In genomic region chr19:5819549-5819948, GRCm38 (mm10) we compare ENCODE assay signal across 8 mouse cellular contexts. TPM values are rescaled to one million over a fixed set of nuclear protein-coding genes. Genes with fewer than 3 reads are reported as not detected.
A peak's percentile ranks its signal among the peaks of the same experiment; 100 is the strongest.
DNase-seq lines count a peak whose midpoint lies in the region; ATAC-seq and TF ChIP-seq lines count a peak whose summit lies in the region.

No protein-coding gene starts in this region.

- TF ChIP-seq CTCF in cerebellum, adult 2 months (IDR thresholded peaks at IDR 0.05; ENCODE audit: borderline replicate concordance, insufficient read depth, low read depth, low read length) = peak; percentile 20; the same call in 1 of the 2 replicates
- TF ChIP-seq CTCF in E14TG2a.4 (conservative IDR thresholded peaks at IDR 0.05; ENCODE audit: low read length) = peak; percentile 16; the same call in 1 of the 2 replicates
- TF ChIP-seq CTCF in liver, adult 2 months (IDR thresholded peaks at IDR 0.05; ENCODE audit: low read depth, low read length) = peak; percentile 39; the same call in 1 of the 2 replicates
- TF ChIP-seq CTCF in stomach, postnatal 0 days (IDR thresholded peaks at IDR 0.05; ENCODE audit: low read depth) = peak; percentile 63

- no peak for TF ChIP-seq POLR2A in cerebellum, adult 2 months (IDR thresholded peaks at IDR 0.05; ENCODE audit: borderline replicate concordance, insufficient read depth, low read length)
- TF ChIP-seq POLR2A in liver, adult 2 months (IDR thresholded peaks at IDR 0.05; ENCODE audit: extremely low read depth, insufficient read depth, low read length) = no peak

- peak overlapping the region; percentile 30; the same call in 1 of the 2 replicates for H3K9ac ChIP-seq in heart, embryonic 15.5 days
- H3K9ac ChIP-seq in liver, adult 2 months (ENCODE audit: low read depth, low read length) = no peak overlapping the region; the same call in 1 of the 2 replicates
- no peak overlapping the region for H3K9ac ChIP-seq in stomach, postnatal 0 days (ENCODE audit: low read length)

- H3K36me3 ChIP-seq in E14TG2a.4 (ENCODE audit: insufficient read depth, low read length) = 0 out of 2 replicates have a peak, but pooled peaks cover 3% of the 10 kb centered on the region
- H3K36me3 ChIP-seq in heart, embryonic 15.5 days = no peaks in the 10 kb centered on the region
- H3K36me3 ChIP-seq in liver, adult 2 months (ENCODE audit: control insufficient read depth, insufficient read depth, low read length) = peaks cover 4% of the 10 kb centered on the region; the same call in 1 of the 2 replicates
- H3K36me3 ChIP-seq in stomach, postnatal 0 days (ENCODE audit: control insufficient read depth, insufficient read depth, low read length) = no peaks in the 10 kb centered on the region

- ATAC-seq in heart, embryonic 15.5 days (replicated peaks; ENCODE audit: insufficient number of reproducible peaks, insufficient read depth, low FRiP score, low read depth) = 0 out of 2 replicates have a peak, but pooled peaks have one; percentile 23
- ATAC-seq in stomach, postnatal 0 days (ENCODE audit: low FRiP score, low TSS enrichment) = peak; percentile 0; the same call in 1 of the 2 replicates

- H3K4me2 ChIP-seq in heart, embryonic 15.5 days = 0 out of 2 replicates have a peak overlapping the region, but pooled peaks have one; percentile 13
- H3K4me2 ChIP-seq in stomach, postnatal 0 days (replicated peaks; ENCODE audit: low read depth) = no peak overlapping the region

- no peaks in the 10 kb centered on the region for H3K27me3 ChIP-seq in cerebellum, adult 2 months (ENCODE audit: control insufficient read depth, insufficient read depth, low read length)
- H3K27me3 ChIP-seq in E14TG2a.4 (ENCODE audit: insufficient read depth, low read length) = no peaks in the 10 kb centered on the region
- no peaks in the 10 kb centered on the region for H3K27me3 ChIP-seq in heart, embryonic 15.5 days
- H3K27me3 ChIP-seq in liver, adult 2 months (ENCODE audit: control insufficient read depth, insufficient read depth, low read length) = no peaks in the 10 kb centered on the region
- no peaks in the 10 kb centered on the region for H3K27me3 ChIP-seq in stomach, postnatal 0 days (ENCODE audit: control insufficient read depth, insufficient read depth, low read length)

- no peaks in the 10 kb centered on the region for H3K79me2 ChIP-seq in liver, adult 2 months (ENCODE audit: control insufficient read depth, insufficient read depth, low read length)

- TF ChIP-seq EP300 in stomach, postnatal 0 days (optimal IDR thresholded peaks at IDR 0.05) = no peak

- no peak overlapping the region for H3K27ac ChIP-seq in cerebellum, adult 2 months (ENCODE audit: insufficient read depth, low read length)
- peak overlapping the region; percentile 62 for H3K27ac ChIP-seq in heart, embryonic 15.5 days
- H3K27ac ChIP-seq in liver, adult 2 months (replicated peaks; ENCODE audit: insufficient read depth, low read depth, low read length) = peak overlapping the region; percentile 58
- peak overlapping the region; percentile 69 for H3K27ac ChIP-seq in stomach, postnatal 0 days (replicated peaks)

- H3K4me1 ChIP-seq in cerebellum, adult 2 months (ENCODE audit: control insufficient read depth, insufficient read depth, low read length) = peaks cover 36% of the 10 kb centered on the region
- H3K4me1 ChIP-seq in E14TG2a.4 (replicated peaks; ENCODE audit: low read depth, low read length) = peaks cover 87% of the 10 kb centered on the region
- H3K4me1 ChIP-seq in heart, embryonic 15.5 days (replicated peaks) = peaks cover 56% of the 10 kb centered on the region
- H3K4me1 ChIP-seq in liver, adult 2 months (ENCODE audit: control insufficient read depth, insufficient read depth, low read length) = peaks cover 14% of the 10 kb centered on the region
- H3K4me1 ChIP-seq in stomach, postnatal 0 days (replicated peaks; ENCODE audit: control insufficient read depth, insufficient read depth) = peaks cover 6% of the 10 kb centered on the region

- no peaks in the 10 kb centered on the region for H3K9me3 ChIP-seq in E14TG2a.4 (ENCODE audit: low read length)
- H3K9me3 ChIP-seq in heart, embryonic 15.5 days (replicated peaks) = no peaks in the 10 kb centered on the region
- H3K9me3 ChIP-seq in stomach, postnatal 0 days (ENCODE audit: control insufficient read depth, low read length) = no peaks in the 10 kb centered on the region

- H3K4me3 ChIP-seq in cerebellum, adult 2 months (replicated peaks; ENCODE audit: insufficient read depth, low read depth, low read length) = no peak overlapping the region
- peak overlapping the region; percentile 48; the same call in 1 of the 2 replicates for H3K4me3 ChIP-seq in E14TG2a.4 (replicated peaks; ENCODE audit: low read length)
- no peak overlapping the region for H3K4me3 ChIP-seq in heart, embryonic 15.5 days
- H3K4me3 ChIP-seq in liver, adult 2 months (ENCODE audit: insufficient read depth, low read depth, low read length) = no peak overlapping the region
- no peak overlapping the region for H3K4me3 ChIP-seq in stomach, postnatal 0 days (ENCODE audit: low read depth, low read length)

- DNase-seq in cerebellum, adult 2 months = peak in 1 of 2 experiments; percentile 45
- no peak for DNase-seq in cerebellum, adult 11 months
- no peak for DNase-seq in liver, adult 2 months (ENCODE audit: extremely low read depth, low read depth, low spot score)
- DNase-seq in stomach, postnatal 0 days (ENCODE audit: low spot score) = peak; percentile 71
- no peak for DNase-seq in layer of hippocampus, adult 9-11 months
- no peak for DNase-seq in ovary, postnatal 10 days (ENCODE audit: low spot score)

- 61% methylated on average over 12 of the region's 12 CpGs for WGBS in cerebellum, adult 2 months
- WGBS in heart, embryonic 15.5 days = 38% methylated on average over 12 of the region's 12 CpGs
- 23% methylated on average over 12 of the region's 12 CpGs for WGBS in liver, adult 2 months
- WGBS in stomach, postnatal 0 days = 42% methylated on average over 12 of the region's 12 CpGs

RNA-seq across cellular contexts. Expression of gene Scyl1, which starts 48.3 kb away (rescaled TPM):
- polyA plus RNA-seq in cerebellum, adult 2 months (2012; rRNA removed) = 158 and 170 TPM in 2 replicates
- polyA plus RNA-seq in heart, embryonic 15.5 days (2015; fragmentation: Nextera tagmentation; extraction: Ambion mirVana) = 53.5 and 65.9 TPM in 2 replicates
- total RNA-seq in liver, adult 2 months (2014; rRNA removed) = 28.9 and 35.9 TPM in 2 replicates
- 40.9 and 46.6 TPM in 2 replicates for polyA plus RNA-seq in liver, adult 2 months (2012; rRNA removed)
- polyA plus RNA-seq in stomach, postnatal 0 days (2015; fragmentation: Nextera tagmentation; extraction: Ambion mirVana) = 38.1 and 40.9 TPM in 2 replicates

RNA-seq across cellular contexts. Expression of gene Frmd8, which starts 55.5 kb away (rescaled TPM):
- polyA plus RNA-seq in cerebellum, adult 2 months (2012; rRNA removed) = 23.4 and 28.3 TPM in 2 replicates
- polyA plus RNA-seq in heart, embryonic 15.5 days (2015; fragmentation: Nextera tagmentation; extraction: Ambion mirVana) = 25.1 and 35.1 TPM in 2 replicates
- 5.2 and 5.9 TPM in 2 replicates for total RNA-seq in liver, adult 2 months (2014; rRNA removed)
- polyA plus RNA-seq in liver, adult 2 months (2012; rRNA removed) = 10.3 and 14.2 TPM in 2 replicates
- 13.8 and 18.8 TPM in 2 replicates for polyA plus RNA-seq in stomach, postnatal 0 days (2015; fragmentation: Nextera tagmentation; extraction: Ambion mirVana)

RNA-seq across cellular contexts. Expression of gene Slc25a45, which starts 58.1 kb away (rescaled TPM):
- 4.3 and 5.0 TPM in 2 replicates for polyA plus RNA-seq in cerebellum, adult 2 months (2012; rRNA removed)
- polyA plus RNA-seq in heart, embryonic 15.5 days (2015; fragmentation: Nextera tagmentation; extraction: Ambion mirVana) = 3.2 and 4.2 TPM in 2 replicates
- 8.6 and 13.0 TPM in 2 replicates for total RNA-seq in liver, adult 2 months (2014; rRNA removed)
- 52.8 and 57.7 TPM in 2 replicates for polyA plus RNA-seq in liver, adult 2 months (2012; rRNA removed)
- polyA plus RNA-seq in stomach, postnatal 0 days (2015; fragmentation: Nextera tagmentation; extraction: Ambion mirVana) = 2.9 and 3.2 TPM in 2 replicates
